Mouse (Mus musculus) olfactory bulb, adult 2 months (tissue): Measurements from ENCODE around the gene Dda1.

Experiments
- CTCF ChIP-seq: fragments of 200-500 bp; IDR thresholded peaks from 2 replicates; pipeline ENCODE4 v1.5.1; 2012; ENCODE audit warnings: low read depth, mild to moderate bottlenecking, low read length, moderate library complexity; ENCODE audit not compliant: insufficient read depth
- POLR2A ChIP-seq: fragments of 200-500 bp; IDR thresholded peaks from 2 replicates; pipeline ENCODE4 v1.6.1; 2012; ENCODE audit warnings: mild to moderate bottlenecking, low read depth, low read length, moderate library complexity; ENCODE audit not compliant: insufficient read depth

- TF ChIP-seq CTCF = peak; percentile 67
- TF ChIP-seq POLR2A = no peak
These were observed 52.6 kb downstream of the Dda1 start for GRCm38 (mm10) chr8:71521634-71522033.
